Mouse (Mus musculus) limb, embryonic 12.5 days (tissue): ENCODE measurements around the gene Chst14. TPM values are rescaled to one million over a fixed set of nuclear protein-coding genes. Genes with fewer than 3 reads are reported as not detected.

Experiments used
- ATAC-seq: fragments of 200-750 bp; cut with Nextera tagmentation; 2 replicates; pipeline ENCODE4 v1.8.0; 2017; ENCODE audit warnings: low read depth, moderate TSS enrichment; ENCODE audit not compliant: insufficient number of reproducible peaks, insufficient read depth, low FRiP score, low TSS enrichment
- H3K27ac ChIP-seq: fragments of 300-500 bp; sonication (generic); 2 replicates; pipeline ENCODE4 v1.5.1; 2016; ENCODE audit warnings: mild to moderate bottlenecking, moderate library complexity
- H3K27me3 ChIP-seq: fragments of 300-500 bp; sonication (generic); 2 replicates; pipeline ENCODE4 v1.6.1; 2016; ENCODE audit warnings: mild to moderate bottlenecking, moderate library complexity
- H3K36me3 ChIP-seq: fragments of 300-500 bp; sonication (generic); 2 replicates; pipeline ENCODE4 v1.6.1; 2016; ENCODE audit warnings: mild to moderate bottlenecking, moderate library complexity
- H3K4me1 ChIP-seq: fragments of 300-500 bp; sonication (generic); replicated peaks from 2 replicates; pipeline ENCODE4 v1.6.1; 2016
- H3K4me2 ChIP-seq: fragments of 300-500 bp; sonication (generic); 2 replicates; pipeline ENCODE4 v1.6.1; 2016; ENCODE audit warnings: mild to moderate bottlenecking, moderate library complexity
- H3K4me3 ChIP-seq: fragments of 300-500 bp; sonication (generic); replicated peaks from 2 replicates; pipeline ENCODE4 v1.5.1; 2016; ENCODE audit warnings: mild to moderate bottlenecking
- H3K9ac ChIP-seq: fragments of 300-500 bp; sonication (generic); replicated peaks from 2 replicates; pipeline ENCODE4 v1.6.1; 2016; ENCODE audit warnings: mild to moderate bottlenecking, moderate library complexity
- H3K9me3 ChIP-seq: fragments of 300-500 bp; sonication (generic); 2 replicates; pipeline ENCODE4 v1.6.1; 2016; ENCODE audit warnings: mild to moderate bottlenecking, moderate library complexity
- WGBS: fragments of 180-500 bp; shearing (Covaris S2); methylation state at CpG from one replicate; pipeline ENCODE4 v1.1.7; 2016; 5-methylcytosine and 5-hydroxymethylcytosine counted together
- polyA plus RNA-seq: library from polyadenylated mRNA; unstranded; fragments of >200 nt; fragmentation: Nextera tagmentation; extraction: Ambion mirVana; gene quantifications from 2 replicates; pipeline ENCODE4 v1.2.1, GENCODE M21; 2016

The Chst14 gene
- polyA plus RNA-seq, 1 experiment from 2014 or later: 42.9 TPM

DNA sequence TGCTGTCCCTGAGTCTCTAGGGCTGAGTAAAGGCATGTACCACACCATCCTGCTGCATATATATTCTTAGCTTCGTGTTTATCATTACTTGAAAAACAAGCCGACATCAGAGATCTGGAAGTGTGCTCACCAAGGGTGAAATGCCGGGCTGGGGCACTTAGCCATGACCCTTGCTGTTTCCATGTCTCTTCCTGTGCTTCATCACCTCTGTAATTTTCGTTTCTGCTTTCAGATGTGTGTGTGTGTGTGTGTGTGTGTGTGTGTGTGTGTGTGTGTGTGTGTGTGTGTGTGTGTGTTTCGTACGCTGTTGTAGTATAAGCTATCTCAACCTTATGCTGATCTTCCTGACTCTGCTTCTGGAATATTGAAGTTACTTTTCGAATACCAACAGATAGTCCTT lies 15.0 kb downstream of the Chst14 start:
- Histone ChIP-seq H3K9ac (no peak overlapping the region), H3K27me3 (no peaks in the 10 kb centered on the region), H3K4me1 (peaks cover 9% of the 10 kb centered on the region), H3K27ac (no peak overlapping the region), H3K36me3 (no peaks in the 10 kb centered on the region), H3K4me2 (no peak overlapping the region), H3K9me3 (no peaks in the 10 kb centered on the region), H3K4me3 (no peak overlapping the region)
- WGBS: 74% methylated on average over 5 of the region's 7 CpGs
- no peak for ATAC-seq

GRCm38 (mm10) chr2:118943232-118943631 lies 16.9 kb downstream of the Chst14 start:
- no peaks in the 10 kb centered on the region for H3K9me3 ChIP-seq
- H3K4me2 ChIP-seq: no peak overlapping the region
- H3K27ac ChIP-seq: no peak overlapping the region
- peaks cover 9% of the 10 kb centered on the region for H3K4me1 ChIP-seq
- no peaks in the 10 kb centered on the region for H3K27me3 ChIP-seq
- H3K9ac ChIP-seq: no peak overlapping the region
- ATAC-seq: no peak
- no peaks in the 10 kb centered on the region for H3K36me3 ChIP-seq
- H3K4me3 ChIP-seq: no peak overlapping the region
- WGBS: 90% methylated on average over 6 of the region's 6 CpGs

- Histone ChIP-seq H3K27ac (no peak overlapping the region), H3K9ac (no peak overlapping the region), H3K4me2 (no peak overlapping the region), H3K9me3 (no peaks in the 10 kb centered on the region), H3K4me1 (peaks cover 9% of the 10 kb centered on the region), H3K36me3 (no peaks in the 10 kb centered on the region), H3K4me3 (no peak overlapping the region), H3K27me3 (no peaks in the 10 kb centered on the region)
- 82% methylated on average over 4 of the region's 4 CpGs for WGBS
- no peak for ATAC-seq
These were observed 22.5 kb downstream of the Chst14 start for GRCm38 (mm10) chr2:118948818-118949217.

DNA sequence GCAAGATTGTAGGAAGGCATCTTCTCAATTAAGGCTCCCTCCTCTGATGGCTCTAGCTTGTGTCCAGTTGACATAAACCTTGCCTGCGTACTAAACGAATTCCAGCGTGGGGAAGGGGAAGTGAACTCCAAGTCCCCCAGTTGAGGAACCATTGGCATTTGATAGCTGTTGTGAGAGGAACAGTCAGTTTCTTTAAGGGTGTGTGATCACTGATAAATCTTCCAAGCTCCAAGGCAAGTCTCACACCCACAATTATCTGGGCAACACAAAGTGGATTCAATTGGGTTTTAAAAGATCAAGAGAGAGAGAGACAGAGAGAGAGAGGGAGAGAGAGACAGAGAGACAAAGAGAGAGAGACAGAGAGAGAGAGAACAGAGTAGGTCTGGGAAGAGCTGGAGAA lies 23.4 kb downstream of the Chst14 start:
- WGBS: 57% methylated on average over 3 of the region's 3 CpGs
- Histone ChIP-seq H3K27ac (no peak overlapping the region), H3K36me3 (no peaks in the 10 kb centered on the region), H3K4me1 (peaks cover 7% of the 10 kb centered on the region), H3K4me2 (no peak overlapping the region), H3K27me3 (no peaks in the 10 kb centered on the region), H3K4me3 (no peak overlapping the region), H3K9me3 (no peaks in the 10 kb centered on the region), H3K9ac (no peak overlapping the region)
- ATAC-seq: no peak

DNA sequence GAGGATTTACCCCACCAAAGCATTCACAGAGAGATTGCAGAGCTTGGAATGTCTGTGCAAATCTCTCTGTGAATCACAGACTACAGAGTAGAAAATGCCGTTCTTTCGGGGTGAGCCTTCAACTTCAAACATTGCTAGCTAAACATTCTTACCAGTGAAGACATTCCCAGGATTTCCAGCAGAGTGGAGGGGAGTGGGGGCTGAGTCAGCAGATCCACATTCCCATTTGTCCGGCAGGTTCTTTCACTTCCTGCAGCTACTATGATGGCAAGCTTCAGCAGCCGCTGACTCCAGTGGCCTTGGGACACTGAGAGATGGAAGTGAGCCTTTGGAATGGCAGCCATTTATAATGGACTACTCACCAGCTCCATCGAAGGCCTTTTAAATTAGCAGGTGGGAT lies 30.2 kb downstream of the Chst14 start:
- H3K27ac ChIP-seq: no peak overlapping the region
- no peaks in the 10 kb centered on the region for H3K36me3 ChIP-seq
- WGBS: 80% methylated on average over 5 of the region's 5 CpGs
- no peak for ATAC-seq
- no peak overlapping the region for H3K4me3 ChIP-seq
- H3K27me3 ChIP-seq: no peaks in the 10 kb centered on the region
- H3K4me1 ChIP-seq: no peaks in the 10 kb centered on the region
- H3K4me2 ChIP-seq: no peak overlapping the region
- H3K9ac ChIP-seq: no peak overlapping the region
- H3K9me3 ChIP-seq: no peaks in the 10 kb centered on the region

DNA sequence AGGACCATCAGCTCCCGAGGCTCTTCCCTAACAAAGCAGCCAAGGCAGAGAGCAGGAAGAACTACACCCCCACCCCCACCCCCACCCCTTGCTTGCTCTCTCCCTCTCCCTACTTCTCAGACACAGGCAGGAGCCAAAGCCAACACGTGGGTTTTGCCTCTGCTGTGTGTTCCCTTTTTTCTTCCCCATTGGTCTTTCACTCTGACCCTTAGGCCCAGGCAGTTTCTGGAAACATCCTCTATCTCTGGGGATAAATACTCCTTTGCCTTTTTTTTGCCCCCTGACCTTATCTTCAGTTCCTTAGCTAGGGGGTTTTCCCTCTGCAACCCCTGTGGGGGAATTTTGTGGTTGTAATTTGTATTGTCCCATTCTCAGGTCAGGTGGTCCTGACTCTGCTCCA lies 33.3 kb downstream of the Chst14 start:
- Histone ChIP-seq H3K9ac (no peak overlapping the region), H3K4me3 (no peak overlapping the region), H3K4me1 (no peaks in the 10 kb centered on the region), H3K27me3 (no peaks in the 10 kb centered on the region), H3K36me3 (no peaks in the 10 kb centered on the region), H3K27ac (no peak overlapping the region), H3K9me3 (no peaks in the 10 kb centered on the region), H3K4me2 (no peak overlapping the region)
- no peak for ATAC-seq
- 40% methylated on average over 2 of the region's 2 CpGs for WGBS

GRCm38 (mm10) chr2:118960413-118960812 lies 34.1 kb downstream of the Chst14 start:
- no peaks in the 10 kb centered on the region for H3K36me3 ChIP-seq
- ATAC-seq: no peak
- WGBS: 94% methylated on average over 2 of the region's 2 CpGs
- no peak overlapping the region for H3K4me3 ChIP-seq
- H3K9me3 ChIP-seq: no peaks in the 10 kb centered on the region
- no peak overlapping the region for H3K9ac ChIP-seq
- H3K4me2 ChIP-seq: no peak overlapping the region
- no peak overlapping the region for H3K27ac ChIP-seq
- H3K27me3 ChIP-seq: no peaks in the 10 kb centered on the region
- H3K4me1 ChIP-seq: no peaks in the 10 kb centered on the region

DNA sequence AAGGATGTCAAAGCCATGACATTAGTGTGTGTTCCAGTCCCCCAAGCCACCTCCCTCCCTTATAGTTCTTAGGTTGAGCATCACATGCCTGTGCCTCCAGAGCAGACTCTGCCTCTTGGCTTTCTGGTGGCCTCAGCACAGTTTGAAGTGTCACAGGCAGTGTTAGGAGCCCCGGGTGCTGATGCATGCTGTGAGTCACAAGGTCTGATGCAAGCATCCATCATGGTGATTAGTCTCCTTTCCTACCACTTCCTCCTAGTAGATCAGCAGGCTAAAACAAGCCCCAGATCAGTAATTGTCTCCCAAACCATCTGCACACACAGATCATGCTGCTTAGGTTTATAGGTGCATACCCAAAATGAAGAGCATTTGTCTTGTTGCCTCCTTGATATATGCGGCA lies 35.2 kb downstream of the Chst14 start:
- ATAC-seq: no peak
- Histone ChIP-seq H3K36me3 (no peaks in the 10 kb centered on the region), H3K27ac (no peak overlapping the region), H3K9me3 (no peaks in the 10 kb centered on the region), H3K4me2 (no peak overlapping the region), H3K4me3 (no peak overlapping the region), H3K9ac (no peak overlapping the region), H3K27me3 (no peaks in the 10 kb centered on the region), H3K4me1 (no peaks in the 10 kb centered on the region)
- 39% methylated on average over 2 of the region's 2 CpGs for WGBS

DNA sequence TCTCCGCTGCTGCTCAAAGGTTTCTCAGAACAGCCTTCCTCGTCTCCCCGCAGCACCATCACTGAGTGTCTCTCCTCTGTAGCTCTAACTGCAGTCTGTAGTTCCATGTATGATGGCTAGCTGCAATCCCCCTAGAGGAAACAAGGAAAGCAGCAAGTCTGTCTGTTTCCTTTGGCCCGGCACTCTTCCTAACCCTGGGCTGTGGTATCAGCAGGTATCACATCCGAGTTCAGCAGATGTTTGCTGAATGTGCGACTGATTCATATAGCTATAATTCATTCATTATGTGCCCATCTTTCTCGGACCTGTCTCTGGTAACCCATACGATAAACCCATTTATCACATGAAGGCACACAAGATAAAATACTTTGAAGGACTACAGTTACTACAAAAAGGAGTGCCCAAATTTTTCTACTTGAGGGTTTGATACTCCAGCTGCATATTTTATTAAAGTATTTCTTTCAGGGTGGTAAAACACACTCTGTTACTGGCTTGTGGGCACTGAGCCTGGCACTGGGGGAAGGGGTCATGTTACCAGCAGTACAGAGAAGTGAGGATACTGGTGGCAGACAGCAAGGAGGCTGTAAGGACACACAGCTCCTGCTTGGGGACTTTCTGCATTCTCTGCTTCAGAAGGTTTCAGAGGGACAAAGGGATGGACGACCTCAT lies 36.8 kb downstream of the Chst14 start:
- Histone ChIP-seq H3K27me3 (no peaks in the 10 kb centered on the region), H3K4me2 (no peak overlapping the region), H3K9me3 (no peaks in the 10 kb centered on the region), H3K4me3 (no peak overlapping the region), H3K9ac (no peak overlapping the region), H3K36me3 (no peaks in the 10 kb centered on the region), H3K27ac (no peak overlapping the region), H3K4me1 (no peaks in the 10 kb centered on the region)
- WGBS: 57% methylated on average over 9 of the region's 9 CpGs
- ATAC-seq: no peak

- H3K4me2 ChIP-seq: no peak overlapping the region
- H3K27ac ChIP-seq: no peak overlapping the region
- no peaks in the 10 kb centered on the region for H3K36me3 ChIP-seq
- no peaks in the 10 kb centered on the region for H3K27me3 ChIP-seq
- no peak overlapping the region for H3K4me3 ChIP-seq
- H3K9ac ChIP-seq: no peak overlapping the region
- H3K9me3 ChIP-seq: no peaks in the 10 kb centered on the region
- ATAC-seq: no peak
- 64% methylated on average over 7 of the region's 7 CpGs for WGBS
- no peaks in the 10 kb centered on the region for H3K4me1 ChIP-seq
These were observed 37.3 kb downstream of the Chst14 start for GRCm38 (mm10) chr2:118963676-118964012.

DNA sequence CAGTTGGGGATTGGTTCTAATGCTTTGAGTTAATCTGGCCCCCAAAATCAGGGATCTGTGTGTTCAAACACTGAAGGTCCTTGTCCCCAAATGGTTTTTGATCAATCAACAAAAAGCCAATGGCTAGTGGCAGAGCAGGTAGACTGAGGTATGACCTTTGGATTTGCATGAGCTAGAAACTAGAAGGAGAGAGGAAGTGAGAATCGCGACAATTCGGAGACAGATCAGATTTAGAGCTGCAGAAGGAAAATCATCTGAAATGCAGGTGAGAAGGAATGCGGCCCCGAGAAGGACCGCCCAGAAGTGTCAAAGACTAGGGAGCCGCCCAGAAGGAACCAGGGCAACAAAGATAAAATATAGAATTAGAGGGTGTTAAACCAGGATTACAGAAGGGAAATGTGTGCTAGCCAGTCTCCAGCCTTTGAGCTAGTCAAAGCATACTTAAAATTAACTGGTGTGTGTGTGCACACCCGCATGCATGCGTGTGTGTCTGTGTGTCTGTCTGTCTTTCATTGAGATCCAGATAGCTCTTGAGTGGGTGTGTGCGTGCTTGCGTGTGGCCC lies 43.4 kb downstream of the Chst14 start:
- Histone ChIP-seq H3K27ac (no peak overlapping the region), H3K27me3 (peaks cover 24% of the 10 kb centered on the region), H3K4me3 (no peak overlapping the region), H3K4me1 (peaks cover 4% of the 10 kb centered on the region; the same call in 1 of the 2 replicates), H3K9me3 (no peaks in the 10 kb centered on the region), H3K9ac (no peak overlapping the region), H3K4me2 (no peak overlapping the region), H3K36me3 (no peaks in the 10 kb centered on the region)
- ATAC-seq: no peak
- 84% methylated on average over 11 of the region's 11 CpGs for WGBS

DNA sequence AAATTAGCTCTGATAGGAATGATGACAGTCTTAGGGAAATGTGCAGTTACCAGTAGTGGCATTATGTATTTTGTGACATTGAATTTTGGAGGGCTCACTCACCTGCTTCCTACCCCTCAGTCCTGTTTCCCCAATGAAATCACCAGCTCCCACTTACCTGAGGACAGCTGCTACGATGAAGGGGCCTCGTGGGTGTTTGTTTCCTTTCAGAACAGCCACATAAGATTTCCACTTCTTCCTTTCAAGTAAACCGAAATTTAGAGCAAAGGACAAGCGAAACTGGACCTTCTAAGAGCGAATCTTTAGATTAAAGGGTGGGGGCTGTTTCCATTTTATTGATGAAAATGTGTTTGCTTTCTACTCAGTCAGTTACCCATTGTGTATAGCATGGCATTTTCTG lies 45.8 kb downstream of the Chst14 start:
- H3K4me1 ChIP-seq: peaks cover 10% of the 10 kb centered on the region
- no peaks in the 10 kb centered on the region for H3K9me3 ChIP-seq

More for the DNA sequence above, 45.8 kb downstream of the Chst14 start:
- ATAC-seq: no peak
- WGBS: 75% methylated on average over 5 of the region's 5 CpGs
- Histone ChIP-seq H3K36me3 (no peaks in the 10 kb centered on the region), H3K27ac (no peak overlapping the region), H3K27me3 (peaks cover 48% of the 10 kb centered on the region), H3K4me2 (no peak overlapping the region), H3K4me3 (no peak overlapping the region), H3K9ac (no peak overlapping the region)
